Mouse (Mus musculus) neural tube, embryonic 15.5 days (tissue): ENCODE data around the gene Dnajb4. TPM values are rescaled to one million over a fixed set of nuclear protein-coding genes. Genes with fewer than 3 reads are reported as not detected.
A peak's percentile ranks its signal among the peaks of the same experiment; 100 is the strongest.
"Not testable (repeated sequence)": the region's sequence is repeated elsewhere in the genome, so short reads cannot be mapped to it uniquely, and the experiment has no call there.

Experiments
- ATAC-seq: fragments of 200-750 bp; cut with Nextera tagmentation; 2 replicates; pipeline ENCODE4 v1.8.0; 2017; ENCODE audit warnings: mild to moderate bottlenecking, moderate TSS enrichment, moderate library complexity; ENCODE audit not compliant: low FRiP score
- H3K27ac ChIP-seq: fragments of 300-500 bp; sonication (generic); replicated peaks from 2 replicates; pipeline ENCODE4 v1.5.1; 2015; ENCODE audit warnings: mild to moderate bottlenecking, inconsistent platforms
- H3K27me3 ChIP-seq: fragments of 300-500 bp; sonication (generic); replicated peaks from 2 replicates; pipeline ENCODE4 v1.6.1; 2015; ENCODE audit warnings: inconsistent platforms
- H3K36me3 ChIP-seq: fragments of 300-500 bp; sonication (generic); 2 replicates; pipeline ENCODE4 v1.6.1; 2015; ENCODE audit warnings: inconsistent platforms
- H3K4me1 ChIP-seq: fragments of 300-500 bp; sonication (generic); 2 replicates; pipeline ENCODE4 v1.6.1; 2015; ENCODE audit warnings: inconsistent platforms
- H3K4me2 ChIP-seq: fragments of 300-500 bp; sonication (generic); 2 replicates; pipeline ENCODE4 v1.6.1; 2015; ENCODE audit warnings: inconsistent platforms, mild to moderate bottlenecking, moderate library complexity
- H3K4me3 ChIP-seq: fragments of 300-500 bp; sonication (generic); replicated peaks from 2 replicates; pipeline ENCODE4 v1.5.1; 2015; ENCODE audit warnings: mild to moderate bottlenecking, inconsistent platforms
- H3K9ac ChIP-seq: fragments of 300-500 bp; sonication (generic); replicated peaks from 2 replicates; pipeline ENCODE4 v1.6.1; 2015; ENCODE audit warnings: mild to moderate bottlenecking, inconsistent platforms
- H3K9me3 ChIP-seq: fragments of 300-500 bp; sonication (generic); replicated peaks from 2 replicates; pipeline ENCODE4 v1.6.1; 2016; ENCODE audit warnings: inconsistent platforms
- WGBS: fragments of 180-500 bp; shearing (Covaris S2); methylation state at CpG from one replicate; pipeline ENCODE4 v1.1.7; 2015; ENCODE audit warnings: mixed read lengths; 5-methylcytosine and 5-hydroxymethylcytosine counted together
- polyA plus RNA-seq: library from polyadenylated mRNA; unstranded; fragments of >200 nt; fragmentation: Nextera tagmentation; extraction: Ambion mirVana; gene quantifications from 2 replicates; pipeline ENCODE4 v1.2.1, GENCODE M21; 2015

Dnajb4 gene
- polyA plus RNA-seq = 45.6 and 48.7 TPM in 2 replicates

DNA sequence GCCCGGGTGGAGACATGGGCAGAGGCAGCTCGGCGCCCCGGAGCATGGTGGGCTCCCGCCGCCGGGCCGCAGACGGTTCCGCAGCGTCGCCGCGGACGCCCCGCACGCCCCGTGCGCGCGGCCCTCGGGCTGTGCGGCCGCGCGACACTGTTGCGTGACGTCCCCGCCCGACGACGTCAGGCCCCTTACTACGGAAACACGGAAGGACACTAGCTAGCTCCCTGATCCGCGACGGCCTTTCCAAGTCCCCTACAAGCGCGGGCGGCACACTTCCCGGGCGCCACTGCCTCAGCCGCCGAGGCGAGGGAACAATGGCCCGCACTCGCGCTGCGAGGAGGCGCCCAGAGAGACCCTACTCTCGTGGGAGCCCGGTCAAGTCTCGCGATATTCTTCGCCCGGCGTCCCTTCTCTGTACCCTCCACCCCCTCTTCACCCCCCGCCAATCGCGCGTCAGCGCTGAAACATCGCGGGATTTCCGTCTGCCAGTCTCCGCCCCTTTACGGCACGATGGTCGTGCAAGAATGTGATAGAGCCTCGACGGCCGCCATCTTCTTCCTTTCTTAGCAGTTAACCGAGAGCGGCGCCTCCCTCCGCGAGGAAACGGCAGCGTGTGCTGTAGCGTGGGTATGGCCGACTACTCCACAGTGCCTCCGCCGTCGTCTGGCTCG is at the start of gene Dnajb4, which contains the start of gene Fubp1:
Dnajb4 (minus strand) TSS at position 336 of the 668 bp plus-strand sequence.
Fubp1 (plus strand) TSS at position 456 of the 668 bp plus-strand sequence.
- Histone ChIP-seq H3K27ac (peak within 1 kb of the TSS; percentile 100), H3K9ac (peak within 1 kb of the TSS; percentile 99), H3K4me1 (peaks cover 32% of the 10 kb centered on the region), H3K36me3 (no peaks in the 10 kb centered on the region), H3K4me3 (peak within 1 kb of the TSS; percentile 94), H3K9me3 (no peaks in the 10 kb centered on the region), H3K4me2 (peak within 1 kb of the TSS; percentile 89), H3K27me3 (no peaks in the 10 kb centered on the region)
- peak; percentile 96 for ATAC-seq
- WGBS = under 1% methylated on average over 84 of the region's 85 CpGs

- 39% methylated on average over 8 of the region's 9 CpGs for WGBS
- not testable (repeated sequence) for H3K4me1 ChIP-seq, ATAC-seq
Observed at GRCm38 (mm10) chr3:152259409-152259808, 49.3 kb upstream of the Dnajb4 start.

GRCm38 (mm10) chr3:152257528-152257927 is 47.4 kb upstream of the Dnajb4 start:
- no peaks in the 10 kb centered on the region for H3K36me3 ChIP-seq
- H3K4me2 ChIP-seq = no peak overlapping the region
- no peak overlapping the region for H3K9ac ChIP-seq
- no peak overlapping the region for H3K27ac ChIP-seq
- no peaks in the 10 kb centered on the region for H3K27me3 ChIP-seq
- no peak overlapping the region for H3K4me3 ChIP-seq
- H3K9me3 ChIP-seq = no peaks in the 10 kb centered on the region
- no peak for ATAC-seq
- WGBS = 88% methylated on average over 3 of the region's 3 CpGs
- no peaks in the 10 kb centered on the region for H3K4me1 ChIP-seq

More at GRCm38 (mm10) chr3:152259409-152259808, 49.3 kb upstream of the Dnajb4 start:
- not testable (repeated sequence) for H3K36me3 ChIP-seq, H3K27me3 ChIP-seq, H3K9ac ChIP-seq, H3K27ac ChIP-seq, H3K4me2 ChIP-seq, H3K4me3 ChIP-seq, H3K9me3 ChIP-seq

DNA sequence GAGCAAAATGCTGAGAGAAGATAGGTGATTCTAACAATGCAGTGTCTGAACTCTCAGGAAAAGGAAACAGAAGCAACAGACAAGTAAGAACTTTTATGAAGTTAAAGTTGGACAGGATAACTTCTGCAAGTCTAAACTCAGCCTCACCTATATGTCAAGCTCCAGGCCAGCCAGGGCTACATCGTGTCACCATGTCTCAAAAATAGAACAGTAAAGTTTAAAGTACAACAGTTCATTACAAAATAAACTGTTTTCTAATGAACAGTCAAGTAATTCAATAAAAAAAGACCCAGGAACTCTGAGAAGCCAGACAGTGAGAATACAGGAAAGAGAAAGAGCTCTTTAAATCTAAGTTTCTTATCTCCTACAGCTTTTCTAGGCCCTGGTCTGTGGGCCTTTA is 40.4 kb upstream of the Dnajb4 start:
- Histone ChIP-seq H3K9me3 (no peaks in the 10 kb centered on the region), H3K9ac (no peak overlapping the region), H3K27ac (no peak overlapping the region), H3K4me2 (no peak overlapping the region), H3K36me3 (no peaks in the 10 kb centered on the region), H3K4me3 (no peak overlapping the region), H3K4me1 (no peaks in the 10 kb centered on the region), H3K27me3 (no peaks in the 10 kb centered on the region)
- ATAC-seq = no peak
- 92% methylated on average over 1 of the region's 1 CpGs for WGBS

GRCm38 (mm10) chr3:152247708-152248107 is 37.6 kb upstream of the Dnajb4 start:
- ATAC-seq = no peak
- Histone ChIP-seq H3K27ac (no peak overlapping the region), H3K4me1 (no peaks in the 10 kb centered on the region), H3K9ac (no peak overlapping the region), H3K4me3 (no peak overlapping the region), H3K4me2 (no peak overlapping the region), H3K36me3 (no peaks in the 10 kb centered on the region), H3K27me3 (no peaks in the 10 kb centered on the region), H3K9me3 (no peaks in the 10 kb centered on the region)
- 91% methylated on average over 12 of the region's 12 CpGs for WGBS

DNA sequence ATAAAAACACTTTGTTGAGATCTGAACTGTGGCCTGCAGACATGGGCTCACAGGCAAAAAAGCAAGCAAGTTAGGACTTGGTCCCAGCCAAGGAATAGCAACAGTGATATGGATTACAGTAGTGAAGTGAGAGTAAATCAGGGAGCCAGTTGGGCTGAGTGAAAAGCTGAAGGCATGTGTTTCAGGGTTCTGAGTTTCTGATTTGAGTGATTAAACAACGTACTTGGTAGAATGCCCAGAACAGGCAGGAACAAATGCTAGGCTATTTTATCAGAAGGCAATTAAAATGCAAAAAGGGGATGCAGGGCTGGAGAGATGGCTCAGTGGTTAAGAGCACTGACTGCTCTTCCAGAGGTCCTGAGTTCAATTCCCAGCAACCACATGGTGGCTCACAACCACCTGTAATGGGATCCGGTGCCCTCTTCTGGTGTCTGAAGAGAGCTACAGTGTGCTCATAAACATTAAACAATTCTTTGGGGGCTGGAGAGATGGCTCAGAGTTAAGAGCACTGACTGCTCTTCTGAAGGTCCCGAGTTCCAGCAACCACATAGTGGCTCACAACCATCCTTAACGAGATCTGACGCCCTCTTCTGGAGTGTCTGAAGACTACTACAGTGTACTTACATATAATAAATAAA is 35.3 kb upstream of the Dnajb4 start:
- no peak overlapping the region for H3K9ac ChIP-seq
- no peak overlapping the region for H3K4me2 ChIP-seq
- no peak overlapping the region for H3K27ac ChIP-seq
- no peak for ATAC-seq
- no peaks in the 10 kb centered on the region for H3K27me3 ChIP-seq
- H3K9me3 ChIP-seq = no peaks in the 10 kb centered on the region
- no peak overlapping the region for H3K4me3 ChIP-seq
- WGBS = 75% methylated on average over 5 of the region's 5 CpGs
- no peaks in the 10 kb centered on the region for H3K4me1 ChIP-seq
- H3K36me3 ChIP-seq = no peaks in the 10 kb centered on the region

DNA sequence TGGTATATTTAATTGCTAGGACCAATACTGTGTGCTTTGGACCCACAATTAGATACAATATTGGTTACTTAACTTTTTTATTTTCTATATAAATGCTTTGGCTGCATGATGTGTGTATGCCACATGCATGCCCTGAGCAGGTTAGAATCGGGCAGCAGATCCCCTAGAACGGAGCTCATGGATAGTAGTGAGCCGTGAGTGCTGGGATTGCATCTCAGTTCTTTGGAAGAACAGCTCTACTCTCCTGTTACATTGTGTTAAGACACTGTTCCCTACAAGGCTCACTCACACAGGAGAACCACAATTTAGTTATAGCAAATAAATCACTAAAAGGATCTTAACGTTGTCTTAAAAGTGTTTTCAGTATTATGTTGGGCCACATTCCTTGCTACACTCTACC is 33.2 kb upstream of the Dnajb4 start:
- Histone ChIP-seq H3K9me3 (no peaks in the 10 kb centered on the region), H3K27me3 (no peaks in the 10 kb centered on the region), H3K4me3 (no peak overlapping the region), H3K36me3 (peaks cover 4% of the 10 kb centered on the region; the same call in 1 of the 2 replicates), H3K4me1 (no peaks in the 10 kb centered on the region), H3K4me2 (no peak overlapping the region), H3K27ac (no peak overlapping the region), H3K9ac (no peak overlapping the region)
- WGBS = 75% methylated on average over 4 of the region's 4 CpGs
- ATAC-seq = no peak

GRCm38 (mm10) chr3:152241098-152241497 is 31.0 kb upstream of the Dnajb4 start:
- no peaks in the 10 kb centered on the region for H3K27me3 ChIP-seq
- no peak overlapping the region for H3K27ac ChIP-seq
- H3K4me1 ChIP-seq = no peaks in the 10 kb centered on the region
- no peak overlapping the region for H3K4me3 ChIP-seq
- no peaks in the 10 kb centered on the region for H3K9me3 ChIP-seq
- no peak for ATAC-seq
- WGBS = 77% methylated on average over 3 of the region's 3 CpGs
- H3K4me2 ChIP-seq = no peak overlapping the region
- no peak overlapping the region for H3K9ac ChIP-seq
- H3K36me3 ChIP-seq = peaks cover 13% of the 10 kb centered on the region

GRCm38 (mm10) chr3:152239592-152239991 is 29.5 kb upstream of the Dnajb4 start:
- H3K4me2 ChIP-seq = no peak overlapping the region
- H3K4me3 ChIP-seq = no peak overlapping the region
- H3K9ac ChIP-seq = no peak overlapping the region
- 95% methylated on average over 1 of the region's 1 CpGs for WGBS
- peaks cover 20% of the 10 kb centered on the region for H3K36me3 ChIP-seq
- no peaks in the 10 kb centered on the region for H3K9me3 ChIP-seq
- H3K4me1 ChIP-seq = no peaks in the 10 kb centered on the region
- no peak overlapping the region for H3K27ac ChIP-seq
- ATAC-seq = 0 out of 2 replicates have a peak, but pooled peaks have one; percentile 59
- no peaks in the 10 kb centered on the region for H3K27me3 ChIP-seq

GRCm38 (mm10) chr3:152238836-152239235 is 28.7 kb upstream of the Dnajb4 start:
- 69% methylated on average over 2 of the region's 2 CpGs for WGBS
- no peak for ATAC-seq
- H3K27ac ChIP-seq = no peak overlapping the region

GRCm38 (mm10) chr3:152235805-152236204 is 25.7 kb upstream of the Dnajb4 start:
- Histone ChIP-seq H3K36me3 (peaks cover 34% of the 10 kb centered on the region), H3K9ac (no peak overlapping the region), H3K4me2 (no peak overlapping the region), H3K4me1 (no peaks in the 10 kb centered on the region), H3K27ac (no peak overlapping the region), H3K4me3 (no peak overlapping the region), H3K9me3 (no peaks in the 10 kb centered on the region), H3K27me3 (no peaks in the 10 kb centered on the region)
- no peak for ATAC-seq
- 100% methylated on average over 1 of the region's 1 CpGs for WGBS

More at GRCm38 (mm10) chr3:152238836-152239235, 28.7 kb upstream of the Dnajb4 start:
- Histone ChIP-seq H3K36me3 (peaks cover 23% of the 10 kb centered on the region), H3K27me3 (no peaks in the 10 kb centered on the region), H3K4me1 (no peaks in the 10 kb centered on the region), H3K9ac (no peak overlapping the region), H3K9me3 (no peaks in the 10 kb centered on the region), H3K4me2 (no peak overlapping the region), H3K4me3 (no peak overlapping the region)

- no peak for ATAC-seq
- Histone ChIP-seq H3K9ac (no peak overlapping the region), H3K4me2 (no peak overlapping the region), H3K27ac (no peak overlapping the region), H3K36me3 (peaks cover 36% of the 10 kb centered on the region), H3K27me3 (no peaks in the 10 kb centered on the region), H3K4me1 (no peaks in the 10 kb centered on the region), H3K4me3 (no peak overlapping the region), H3K9me3 (no peaks in the 10 kb centered on the region)
- WGBS = 98% methylated on average over 1 of the region's 1 CpGs
Observed at GRCm38 (mm10) chr3:152235238-152235637, 25.1 kb upstream of the Dnajb4 start.
